ENCODE assay signal across 8 mouse cellular contexts in the genomic region with DNA sequence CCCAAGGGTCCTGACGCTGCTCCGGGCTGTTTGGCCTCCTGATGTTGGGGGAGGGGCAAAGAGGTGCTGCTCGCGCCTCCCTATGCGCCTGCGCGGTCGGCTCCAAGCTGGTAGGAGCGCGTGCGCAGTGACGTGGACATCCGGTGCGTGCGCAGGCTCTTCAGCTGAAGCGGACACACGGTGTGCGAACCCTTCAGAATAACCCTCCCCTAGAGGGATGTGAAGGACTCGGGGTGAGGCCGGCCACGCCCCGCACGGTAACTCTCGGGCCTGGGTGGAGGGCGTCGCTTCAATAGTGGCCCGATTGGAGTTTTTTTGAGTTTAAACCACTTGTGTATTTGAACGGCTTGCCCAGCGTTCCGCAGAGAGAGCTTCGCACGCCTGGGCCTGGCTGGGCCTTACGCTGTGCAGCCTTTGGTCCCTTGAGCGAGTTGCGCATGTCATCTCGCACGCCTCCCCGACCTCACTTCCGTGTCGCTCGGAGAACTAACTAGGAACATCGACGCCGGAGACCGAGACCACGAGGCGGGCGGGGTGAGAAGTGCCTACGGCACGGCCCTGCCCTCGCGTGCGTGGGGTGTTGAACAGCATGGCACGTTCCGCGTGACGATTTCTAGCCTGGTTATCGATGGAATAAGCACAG. TPM values are rescaled to one million over a fixed set of nuclear protein-coding genes. Genes with fewer than 3 reads are reported as not detected.
DNase-seq lines count a peak whose midpoint lies in the region; ATAC-seq lines count a peak whose summit lies in the region.

Gene Mga (plus strand): TSS at position 139 of the 643 bp plus-strand sequence.

- H3K4me1 ChIP-seq in brown adipose tissue, adult 24 weeks (ENCODE audit: control insufficient read depth, insufficient read depth, insufficient read length, low read length), result peaks cover 7% of the 10 kb centered on the region
- peaks cover 39% of the 10 kb centered on the region for H3K4me1 ChIP-seq in heart, embryonic 13.5 days
- H3K4me1 ChIP-seq in liver, embryonic 12.5 days, result peaks cover 30% of the 10 kb centered on the region
- H3K4me1 ChIP-seq in stomach, embryonic 15.5 days, result 0 out of 2 replicates have a peak, but pooled peaks cover 5% of the 10 kb centered on the region

- no peaks in the 10 kb centered on the region for H3K9me3 ChIP-seq in heart, embryonic 13.5 days
- no peaks in the 10 kb centered on the region for H3K9me3 ChIP-seq in liver, embryonic 12.5 days (replicated peaks)
- no peaks in the 10 kb centered on the region for H3K9me3 ChIP-seq in stomach, embryonic 15.5 days

- H3K4me3 ChIP-seq in brown adipose tissue, adult 24 weeks (ENCODE audit: insufficient read depth, low read depth, low read length), result peak within 1 kb of the TSS; percentile 62
- peak within 1 kb of the TSS; percentile 64 for H3K4me3 ChIP-seq in heart, embryonic 13.5 days
- peak within 1 kb of the TSS; percentile 64 for H3K4me3 ChIP-seq in liver, embryonic 12.5 days
- H3K4me3 ChIP-seq in stomach, embryonic 15.5 days (replicated peaks), result peak within 1 kb of the TSS; percentile 60

- peaks cover 6% of the 10 kb centered on the region; the same call in 1 of the 2 replicates for H3K36me3 ChIP-seq in heart, embryonic 13.5 days
- H3K36me3 ChIP-seq in liver, embryonic 12.5 days, result peaks cover 4% of the 10 kb centered on the region; the same call in 1 of the 2 replicates
- H3K36me3 ChIP-seq in stomach, embryonic 15.5 days, result no peaks in the 10 kb centered on the region

- peak within 1 kb of the TSS; percentile 82 for H3K27ac ChIP-seq in brown adipose tissue, adult 24 weeks (replicated peaks; ENCODE audit: low read depth, low read length)
- peak within 1 kb of the TSS; percentile 93 for H3K27ac ChIP-seq in heart, embryonic 13.5 days (replicated peaks)
- H3K27ac ChIP-seq in liver, embryonic 12.5 days, result peak within 1 kb of the TSS; percentile 94
- peak within 1 kb of the TSS; percentile 97 for H3K27ac ChIP-seq in stomach, embryonic 15.5 days

- under 1% methylated on average over 58 of the region's 58 CpGs for WGBS in heart, embryonic 13.5 days
- WGBS in liver, embryonic 12.5 days (ENCODE audit: insufficient replicate concordance), result under 1% methylated on average over 58 of the region's 58 CpGs
- under 1% methylated on average over 58 of the region's 58 CpGs for WGBS in stomach, embryonic 15.5 days

- H3K9ac ChIP-seq in heart, embryonic 13.5 days, result peak within 1 kb of the TSS; percentile 78
- peak within 1 kb of the TSS; percentile 68 for H3K9ac ChIP-seq in liver, embryonic 12.5 days
- peak within 1 kb of the TSS; percentile 37; the same call in 1 of the 2 replicates for H3K9ac ChIP-seq in stomach, embryonic 15.5 days

- DNase-seq in CD4-positive, CD25-positive, alpha-beta regulatory T cell, adult 2 months (ENCODE audit: low read depth, low spot score), result peak; percentile 99
- DNase-seq in fat pad, adult 2 months (ENCODE audit: extremely low read depth, low read depth, low spot score), result peak; percentile 31
- DNase-seq in kidney, postnatal 10 days, result peak; percentile 98
- DNase-seq in natural killer cell, adult 2 months (ENCODE audit: low spot score in 2 of 2), result peak; percentile 94 to 96

- peak; percentile 93 for ATAC-seq in heart, embryonic 13.5 days (ENCODE audit: extremely low read depth, insufficient number of reproducible peaks, low FRiP score, low TSS enrichment)
- ATAC-seq in liver, embryonic 12.5 days, result peak; percentile 97
- ATAC-seq in stomach, embryonic 15.5 days (ENCODE audit: insufficient read depth, low FRiP score, low read depth), result peak; percentile 98

- peak within 1 kb of the TSS; percentile 96 for H3K4me2 ChIP-seq in heart, embryonic 13.5 days
- peak within 1 kb of the TSS; percentile 88 for H3K4me2 ChIP-seq in liver, embryonic 12.5 days
- H3K4me2 ChIP-seq in stomach, embryonic 15.5 days, result peak within 1 kb of the TSS; percentile 89

- H3K27me3 ChIP-seq in heart, embryonic 13.5 days (replicated peaks), result no peaks in the 10 kb centered on the region
- H3K27me3 ChIP-seq in liver, embryonic 12.5 days (replicated peaks), result no peaks in the 10 kb centered on the region
- no peaks in the 10 kb centered on the region for H3K27me3 ChIP-seq in stomach, embryonic 15.5 days (replicated peaks)

RNA-seq across cellular contexts. Expression of gene Mga, which starts in this region (rescaled TPM):
- polyA plus RNA-seq in brown adipose tissue, adult 24 weeks (2012; ENCODE audit: insufficient read depth, insufficient read length, missing spikeins), result 9.9 and 14.3 TPM in 2 replicates
- 15.4 and 17.7 TPM in 2 replicates for polyA plus RNA-seq in heart, embryonic 13.5 days (2015; fragmentation: Nextera tagmentation; extraction: Ambion mirVana)
- 12.5 and 13.3 TPM in 2 replicates for polyA plus RNA-seq in liver, embryonic 12.5 days (2016; fragmentation: Nextera tagmentation; extraction: Ambion mirVana)
- polyA plus RNA-seq in stomach, embryonic 15.5 days (2015; fragmentation: Nextera tagmentation; extraction: Ambion mirVana), result 23.3 and 24.5 TPM in 2 replicates

Comparison
In these comparisons a context has a peak if more than half of its experiments do, and no peak if none do; other contexts are left out.
1. Peak in every context shown above with its lines: DNase-seq, ATAC-seq, H3K4me3 ChIP-seq and H3K27ac ChIP-seq.
2. DNase-seq: peak in every context shown above with its lines; median percentile 99 in CD4-positive, CD25-positive, alpha-beta regulatory T cell, adult 2 months; 98 in kidney, postnatal 10 days; 95 in natural killer cell, adult 2 months; 31 in fat pad, adult 2 months.